Mouse (Mus musculus): ENCODE measurements around the gene Mrpl10. TPM values are rescaled to one million over a fixed set of nuclear protein-coding genes. Genes with fewer than 3 reads are reported as not detected.

Mrpl10 gene
- polyA plus RNA-seq, 1 experiment from 2014 or later = 75.8 TPM

- Histone ChIP-seq H3K9ac (ENCODE audit: low read length) (no peak overlapping the region), H3K4me3 (ENCODE audit: low read depth, low read length) (no peak overlapping the region), H3K4me1 (ENCODE audit: control insufficient read depth, insufficient read depth, low read length) (no peaks in the 10 kb centered on the region), H3K9me3 (ENCODE audit: control insufficient read depth, low read length) (no peaks in the 10 kb centered on the region), H3K36me3 (ENCODE audit: control insufficient read depth, insufficient read depth, low read length) (peaks cover 2% of the 10 kb centered on the region; the same call in 1 of the 2 replicates), H3K4me2 (ENCODE audit: low read depth) (no peak overlapping the region), H3K27me3 (ENCODE audit: control insufficient read depth, insufficient read depth, low read length) (no peaks in the 10 kb centered on the region), H3K27ac (ENCODE audit: low read depth, low read length) (no peak overlapping the region)
- DNase-seq (ENCODE audit: low spot score) = no peak
- 79% methylated on average over 5 of the region's 5 CpGs for WGBS
- ATAC-seq (ENCODE audit: insufficient read depth, low FRiP score, low TSS enrichment) = no peak
Measured at GRCm38 (mm10) chr11:97036141-97036540, 5.2 kb upstream of the Mrpl10 start.

- H3K4me1 ChIP-seq (ENCODE audit: control insufficient read depth, insufficient read depth, low read length) = peaks cover 4% of the 10 kb centered on the region; the same call in 1 of the 2 replicates
- ATAC-seq (ENCODE audit: insufficient read depth, low FRiP score, low TSS enrichment) (no peak), DNase-seq (ENCODE audit: low spot score) (no peak)
- H3K27ac ChIP-seq (ENCODE audit: low read depth, low read length) = no peak overlapping the region
- H3K4me3 ChIP-seq (ENCODE audit: low read depth, low read length) = no peak overlapping the region
- H3K9me3 ChIP-seq (ENCODE audit: control insufficient read depth, low read length) = no peaks in the 10 kb centered on the region
- H3K36me3 ChIP-seq (ENCODE audit: control insufficient read depth, insufficient read depth, low read length) = no peaks in the 10 kb centered on the region
- H3K9ac ChIP-seq (ENCODE audit: low read length) = no peak overlapping the region
- WGBS = 70% methylated on average over 7 of the region's 7 CpGs
- no peaks in the 10 kb centered on the region for H3K27me3 ChIP-seq (ENCODE audit: control insufficient read depth, insufficient read depth, low read length)
- H3K4me2 ChIP-seq (ENCODE audit: low read depth) = no peak overlapping the region
Measured at GRCm38 (mm10) chr11:97038881-97039280, 2.5 kb upstream of the Mrpl10 start.

- H3K9ac ChIP-seq (ENCODE audit: low read length) = peak overlapping the region; percentile 23; the same call in 1 of the 2 replicates
- H3K4me2 ChIP-seq (ENCODE audit: low read depth) = peak overlapping the region; percentile 66
- ATAC-seq (ENCODE audit: insufficient read depth, low FRiP score, low TSS enrichment) = no peak
- no peaks in the 10 kb centered on the region for H3K9me3 ChIP-seq (ENCODE audit: control insufficient read depth, low read length)
- no peaks in the 10 kb centered on the region for H3K27me3 ChIP-seq (ENCODE audit: control insufficient read depth, insufficient read depth, low read length)
- DNase-seq (ENCODE audit: low spot score) = no peak
- H3K36me3 ChIP-seq (ENCODE audit: control insufficient read depth, insufficient read depth, low read length) = no peaks in the 10 kb centered on the region; the same call in 1 of the 2 replicates
- H3K27ac ChIP-seq (ENCODE audit: low read depth, low read length) = no peak overlapping the region
- H3K4me1 ChIP-seq (ENCODE audit: control insufficient read depth, insufficient read depth, low read length) = peaks cover 4% of the 10 kb centered on the region; the same call in 1 of the 2 replicates
- 53% methylated on average over 12 of the region's 12 CpGs for WGBS
- peak overlapping the region; percentile 79 for H3K4me3 ChIP-seq (ENCODE audit: low read depth, low read length)
Measured at GRCm38 (mm10) chr11:97040301-97041021, 899 bp upstream of the Mrpl10 start.

GRCm38 (mm10) chr11:97044902-97045301, 3.5 kb downstream of the Mrpl10 start:
- Histone ChIP-seq H3K4me2 (ENCODE audit: low read depth) (no peak overlapping the region), H3K27ac (ENCODE audit: low read depth, low read length) (no peak overlapping the region), H3K27me3 (ENCODE audit: control insufficient read depth, insufficient read depth, low read length) (no peaks in the 10 kb centered on the region), H3K9ac (ENCODE audit: low read length) (no peak overlapping the region), H3K4me1 (ENCODE audit: control insufficient read depth, insufficient read depth, low read length) (peaks cover 4% of the 10 kb centered on the region; the same call in 1 of the 2 replicates), H3K9me3 (ENCODE audit: control insufficient read depth, low read length) (no peaks in the 10 kb centered on the region), H3K4me3 (ENCODE audit: low read depth, low read length) (no peak overlapping the region), H3K36me3 (ENCODE audit: control insufficient read depth, insufficient read depth, low read length) (peaks cover 4% of the 10 kb centered on the region)
- DNase-seq (ENCODE audit: low spot score) (no peak), ATAC-seq (ENCODE audit: insufficient read depth, low FRiP score, low TSS enrichment) (no peak)
- WGBS = 95% methylated on average over 8 of the region's 8 CpGs

GRCm38 (mm10) chr11:97045861-97046260, 4.5 kb downstream of the Mrpl10 start:
- Histone ChIP-seq H3K27ac (ENCODE audit: low read depth, low read length) (no peak overlapping the region), H3K4me2 (ENCODE audit: low read depth) (no peak overlapping the region), H3K4me3 (ENCODE audit: low read depth, low read length) (no peak overlapping the region), H3K27me3 (ENCODE audit: control insufficient read depth, insufficient read depth, low read length) (no peaks in the 10 kb centered on the region), H3K4me1 (ENCODE audit: control insufficient read depth, insufficient read depth, low read length) (peaks cover 4% of the 10 kb centered on the region; the same call in 1 of the 2 replicates), H3K9ac (ENCODE audit: low read length) (no peak overlapping the region), H3K9me3 (ENCODE audit: control insufficient read depth, low read length) (no peaks in the 10 kb centered on the region), H3K36me3 (ENCODE audit: control insufficient read depth, insufficient read depth, low read length) (peaks cover 4% of the 10 kb centered on the region)
- DNase-seq (ENCODE audit: low spot score) (no peak), ATAC-seq (ENCODE audit: insufficient read depth, low FRiP score, low TSS enrichment) (no peak)
- WGBS = 85% methylated on average over 7 of the region's 7 CpGs

- H3K36me3 ChIP-seq (ENCODE audit: control insufficient read depth, insufficient read depth, low read length) = peaks cover 4% of the 10 kb centered on the region
- peaks cover 11% of the 10 kb centered on the region for H3K4me1 ChIP-seq (ENCODE audit: control insufficient read depth, insufficient read depth, low read length)
- H3K27me3 ChIP-seq (ENCODE audit: control insufficient read depth, insufficient read depth, low read length) = no peaks in the 10 kb centered on the region
- no peak overlapping the region for H3K4me2 ChIP-seq (ENCODE audit: low read depth)
- no peak for ATAC-seq (ENCODE audit: insufficient read depth, low FRiP score, low TSS enrichment)
- H3K27ac ChIP-seq (ENCODE audit: low read depth, low read length) = no peak overlapping the region
- no peak for DNase-seq (ENCODE audit: low spot score)
- no peak overlapping the region for H3K4me3 ChIP-seq (ENCODE audit: low read depth, low read length)
- no peaks in the 10 kb centered on the region for H3K9me3 ChIP-seq (ENCODE audit: control insufficient read depth, low read length)
- no peak overlapping the region for H3K9ac ChIP-seq (ENCODE audit: low read length)
- WGBS = 87% methylated on average over 8 of the region's 8 CpGs
Measured at GRCm38 (mm10) chr11:97048090-97048650, 6.8 kb downstream of the Mrpl10 start.

- DNase-seq (ENCODE audit: low spot score) = no peak
- Histone ChIP-seq H3K9ac (ENCODE audit: low read length) (no peak overlapping the region), H3K4me1 (ENCODE audit: control insufficient read depth, insufficient read depth, low read length) (peaks cover 11% of the 10 kb centered on the region), H3K4me3 (ENCODE audit: low read depth, low read length) (no peak overlapping the region), H3K27me3 (ENCODE audit: control insufficient read depth, insufficient read depth, low read length) (no peaks in the 10 kb centered on the region), H3K9me3 (ENCODE audit: control insufficient read depth, low read length) (no peaks in the 10 kb centered on the region), H3K36me3 (ENCODE audit: control insufficient read depth, insufficient read depth, low read length) (peaks cover 4% of the 10 kb centered on the region), H3K4me2 (ENCODE audit: low read depth) (no peak overlapping the region), H3K27ac (ENCODE audit: low read depth, low read length) (no peak overlapping the region)
- WGBS = 84% methylated on average over 6 of the region's 6 CpGs
- ATAC-seq (ENCODE audit: insufficient read depth, low FRiP score, low TSS enrichment) = no peak
Measured at GRCm38 (mm10) chr11:97049492-97050085, 8.2 kb downstream of the Mrpl10 start.

GRCm38 (mm10) chr11:97050216-97050943, 9.0 kb downstream of the Mrpl10 start, which contains the start of gene Osbpl7:
TSS of gene Osbpl7 (plus strand) at chr11:97050628.
- Histone ChIP-seq H3K36me3 (ENCODE audit: control insufficient read depth, insufficient read depth, low read length) (peaks cover 6% of the 10 kb centered on the region), H3K4me3 (ENCODE audit: low read depth, low read length) (peak within 1 kb of the TSS; percentile 71), H3K9me3 (ENCODE audit: control insufficient read depth, low read length) (no peaks in the 10 kb centered on the region), H3K4me1 (ENCODE audit: control insufficient read depth, insufficient read depth, low read length) (peaks cover 11% of the 10 kb centered on the region), H3K4me2 (ENCODE audit: low read depth) (peak within 1 kb of the TSS; percentile 95), H3K27me3 (ENCODE audit: control insufficient read depth, insufficient read depth, low read length) (no peaks in the 10 kb centered on the region), H3K27ac (ENCODE audit: low read depth, low read length) (no peak within 1 kb of the TSS), H3K9ac (ENCODE audit: low read length) (peak within 1 kb of the TSS; percentile 80)
- 8% methylated on average over 18 of the region's 18 CpGs for WGBS
- ATAC-seq (ENCODE audit: insufficient read depth, low FRiP score, low TSS enrichment) = peak; percentile 65; the same call in 1 of the 2 replicates
- peak; percentile 78 for DNase-seq (ENCODE audit: low spot score)

All from neural tube, embryonic 11.5 days (tissue).